Mouse (Mus musculus): ENCODE measurements around the gene Atxn7l2.

- TF ChIP-seq POLR2A (IDR thresholded peaks at IDR 0.05; ENCODE audit: insufficient read depth, low read depth, low read length) (no peak), CTCF (IDR thresholded peaks at IDR 0.05) (no peak), EP300 (IDR thresholded peaks at IDR 0.05; ENCODE audit: insufficient read depth, low read depth, low read length) (no peak)
Measured at GRCm38 (mm10) chr3:108202506-108202905, 8.2 kb downstream of the Atxn7l2 start.

Data from heart, adult 2 months (tissue).